Mouse (Mus musculus) hindbrain, embryonic 15.5 days (tissue): ENCODE results near the gene Duoxa1. TPM values are rescaled to one million over a fixed set of nuclear protein-coding genes. Genes with fewer than 3 reads are reported as not detected.
A peak's percentile ranks its signal among the peaks of the same experiment; 100 is the strongest.
"Not testable (repeated sequence)": the region's sequence is repeated elsewhere in the genome, so short reads cannot be mapped to it uniquely, and the experiment has no call there.

Experiments
- ATAC-seq: fragments of 200-750 bp; cut with Nextera tagmentation; 2 replicates; pipeline ENCODE4 v1.8.0; 2017; ENCODE audit warnings: low read depth, moderate number of reproducible peaks, moderate TSS enrichment; ENCODE audit not compliant: low FRiP score
- H3K27ac ChIP-seq: fragments of 300-500 bp; sonication (generic); replicated peaks from 2 replicates; pipeline ENCODE4 v1.5.1; 2015; ENCODE audit warnings: mild to moderate bottlenecking, inconsistent platforms
- H3K27me3 ChIP-seq: fragments of 300-500 bp; sonication (generic); 2 replicates; pipeline ENCODE4 v1.6.1; 2015; ENCODE audit warnings: control low read depth, inconsistent platforms
- H3K36me3 ChIP-seq: fragments of 300-500 bp; sonication (generic); 2 replicates; pipeline ENCODE4 v1.6.1; 2015; ENCODE audit warnings: control low read depth, inconsistent platforms
- H3K4me1 ChIP-seq: fragments of 300-500 bp; sonication (generic); replicated peaks from 2 replicates; pipeline ENCODE4 v1.6.1; 2015; ENCODE audit warnings: control low read depth, inconsistent platforms
- H3K4me2 ChIP-seq: fragments of 300-500 bp; sonication (generic); 2 replicates; pipeline ENCODE4 v1.6.1; 2015; ENCODE audit warnings: moderate library complexity, mild to moderate bottlenecking, inconsistent platforms
- H3K4me3 ChIP-seq: fragments of 300-500 bp; sonication (generic); 2 replicates; pipeline ENCODE4 v1.5.1; 2015; ENCODE audit warnings: mild to moderate bottlenecking, inconsistent platforms
- H3K9ac ChIP-seq: fragments of 300-500 bp; sonication (generic); 2 replicates; pipeline ENCODE4 v1.6.1; 2015; ENCODE audit warnings: inconsistent platforms
- H3K9me3 ChIP-seq: fragments of 300-500 bp; sonication (generic); 2 replicates; pipeline ENCODE4 v1.6.1; 2016; ENCODE audit warnings: control low read depth, inconsistent platforms
- WGBS: fragments of 180-500 bp; shearing (Covaris S2); methylation state at CpG from one replicate; pipeline ENCODE4 v1.1.7; 2015; 5-methylcytosine and 5-hydroxymethylcytosine counted together
- polyA plus RNA-seq: library from polyadenylated mRNA; unstranded; fragments of >200 nt; fragmentation: Nextera tagmentation; extraction: Ambion mirVana; gene quantifications from 2 replicates; pipeline ENCODE4 v1.2.1, GENCODE M21; 2015

Gene Duoxa1
- polyA plus RNA-seq, 1 experiment from 2014 or later, result 0.23 TPM

GRCm38 (mm10) chr2:122351156-122351930, 37.8 kb upstream of the Duoxa1 start:
- 45% methylated on average over 5 of the region's 5 CpGs for WGBS
- Histone ChIP-seq H3K4me1 (peaks cover 71% of the 10 kb centered on the region), H3K27ac (peak overlapping the region; percentile 83), H3K4me3 (no peak overlapping the region), H3K36me3 (no peaks in the 10 kb centered on the region), H3K9me3 (no peaks in the 10 kb centered on the region), H3K27me3 (no peaks in the 10 kb centered on the region), H3K4me2 (no peak overlapping the region), H3K9ac (no peak overlapping the region)
- ATAC-seq, result no peak

- Histone ChIP-seq H3K9ac (peak overlapping the region; percentile 79), H3K27me3 (no peaks in the 10 kb centered on the region), H3K36me3 (no peaks in the 10 kb centered on the region)
These were observed 35.7 kb upstream of the Duoxa1 start for GRCm38 (mm10) chr2:122349136-122349785.

GRCm38 (mm10) chr2:122348531-122349131, 35.1 kb upstream of the Duoxa1 start:
- peak; percentile 79 for ATAC-seq
- WGBS, result 0% methylated on average over 47 of the region's 63 CpGs
- peak overlapping the region; percentile 79 for H3K9ac ChIP-seq
- no peaks in the 10 kb centered on the region for H3K27me3 ChIP-seq
- peak overlapping the region; percentile 74 for H3K4me2 ChIP-seq
- peaks cover 58% of the 10 kb centered on the region for H3K4me1 ChIP-seq
- H3K4me3 ChIP-seq, result peak overlapping the region; percentile 50
- no peaks in the 10 kb centered on the region for H3K36me3 ChIP-seq
- H3K27ac ChIP-seq, result peak overlapping the region; percentile 99
- no peaks in the 10 kb centered on the region for H3K9me3 ChIP-seq

More at GRCm38 (mm10) chr2:122349136-122349785, 35.7 kb upstream of the Duoxa1 start:
- Histone ChIP-seq H3K4me1 (peaks cover 64% of the 10 kb centered on the region), H3K9me3 (no peaks in the 10 kb centered on the region), H3K4me3 (peak overlapping the region; percentile 50), H3K4me2 (peak overlapping the region; percentile 74), H3K27ac (peak overlapping the region; percentile 99)
- ATAC-seq, result peak; percentile 50
- WGBS, result 5% methylated on average over 14 of the region's 14 CpGs

GRCm38 (mm10) chr2:122347257-122347656, 33.7 kb upstream of the Duoxa1 start:
- H3K4me1 ChIP-seq, result peaks cover 44% of the 10 kb centered on the region
- no peaks in the 10 kb centered on the region for H3K27me3 ChIP-seq
- H3K9ac ChIP-seq, result no peak overlapping the region
- no peak for ATAC-seq
- no peak overlapping the region for H3K4me3 ChIP-seq
- no peak overlapping the region for H3K4me2 ChIP-seq
- no peak overlapping the region for H3K27ac ChIP-seq
- H3K9me3 ChIP-seq, result no peaks in the 10 kb centered on the region
- 94% methylated on average over 3 of the region's 3 CpGs for WGBS
- no peaks in the 10 kb centered on the region for H3K36me3 ChIP-seq

GRCm38 (mm10) chr2:122346164-122346563, 32.6 kb upstream of the Duoxa1 start:
- not testable (repeated sequence) for H3K4me3 ChIP-seq, H3K9me3 ChIP-seq, ATAC-seq, H3K9ac ChIP-seq, H3K27me3 ChIP-seq, H3K27ac ChIP-seq, H3K36me3 ChIP-seq, H3K4me2 ChIP-seq
- H3K4me1 ChIP-seq, result peaks cover 33% of the 10 kb centered on the region
- 90% methylated on average over 6 of the region's 6 CpGs for WGBS

- no peak overlapping the region for H3K4me3 ChIP-seq
- H3K27ac ChIP-seq, result no peak overlapping the region
- no peaks in the 10 kb centered on the region for H3K27me3 ChIP-seq
- no peaks in the 10 kb centered on the region for H3K9me3 ChIP-seq
- no peak overlapping the region for H3K9ac ChIP-seq
- WGBS, result 78% methylated on average over 6 of the region's 6 CpGs
- no peaks in the 10 kb centered on the region for H3K36me3 ChIP-seq
- H3K4me1 ChIP-seq, result peaks cover 26% of the 10 kb centered on the region
- ATAC-seq, result no peak
- H3K4me2 ChIP-seq, result no peak overlapping the region
These were observed 31.8 kb upstream of the Duoxa1 start for GRCm38 (mm10) chr2:122345106-122345893.

GRCm38 (mm10) chr2:122337291-122337690, 23.8 kb upstream of the Duoxa1 start:
- H3K27me3 ChIP-seq, result no peaks in the 10 kb centered on the region
- WGBS, result 64% methylated on average over 21 of the region's 21 CpGs

GRCm38 (mm10) chr2:122334170-122334569, 20.6 kb upstream of the Duoxa1 start:
- WGBS, result 58% methylated on average over 3 of the region's 3 CpGs
- H3K4me3 ChIP-seq, result no peak overlapping the region

More at GRCm38 (mm10) chr2:122337291-122337690, 23.8 kb upstream of the Duoxa1 start:
- Histone ChIP-seq H3K36me3 (no peaks in the 10 kb centered on the region), H3K4me1 (no peaks in the 10 kb centered on the region), H3K27ac (no peak overlapping the region), H3K9ac (no peak overlapping the region; the same call in 1 of the 2 replicates), H3K4me2 (peak overlapping the region; percentile 36), H3K9me3 (no peaks in the 10 kb centered on the region), H3K4me3 (peak overlapping the region; percentile 11; the same call in 1 of the 2 replicates)
- ATAC-seq, result no peak

GRCm38 (mm10) chr2:122332222-122332621, 18.7 kb upstream of the Duoxa1 start:
- no peak for ATAC-seq
- no peak overlapping the region for H3K4me2 ChIP-seq
- no peak overlapping the region for H3K9ac ChIP-seq
- H3K36me3 ChIP-seq, result no peaks in the 10 kb centered on the region
- H3K4me3 ChIP-seq, result no peak overlapping the region
- WGBS, result 87% methylated on average over 3 of the region's 3 CpGs
- H3K27ac ChIP-seq, result no peak overlapping the region
- no peaks in the 10 kb centered on the region for H3K4me1 ChIP-seq
- H3K27me3 ChIP-seq, result no peaks in the 10 kb centered on the region
- no peaks in the 10 kb centered on the region for H3K9me3 ChIP-seq

More at GRCm38 (mm10) chr2:122334170-122334569, 20.6 kb upstream of the Duoxa1 start:
- no peak overlapping the region for H3K9ac ChIP-seq
- no peaks in the 10 kb centered on the region for H3K27me3 ChIP-seq
- no peak overlapping the region for H3K27ac ChIP-seq
- no peak for ATAC-seq
- H3K4me2 ChIP-seq, result no peak overlapping the region
- no peaks in the 10 kb centered on the region for H3K9me3 ChIP-seq
- no peaks in the 10 kb centered on the region for H3K4me1 ChIP-seq
- no peaks in the 10 kb centered on the region for H3K36me3 ChIP-seq

- not testable (repeated sequence) for H3K36me3 ChIP-seq, ATAC-seq, H3K4me3 ChIP-seq, H3K4me1 ChIP-seq, H3K4me2 ChIP-seq, H3K9me3 ChIP-seq, H3K9ac ChIP-seq, H3K27ac ChIP-seq, H3K27me3 ChIP-seq
- WGBS, result 86% methylated on average over 6 of the region's 6 CpGs
These were observed 16.8 kb upstream of the Duoxa1 start for GRCm38 (mm10) chr2:122330317-122330716.

GRCm38 (mm10) chr2:122327986-122328385, 14.5 kb upstream of the Duoxa1 start:
- Histone ChIP-seq H3K4me3 (no peak overlapping the region), H3K27ac (no peak overlapping the region), H3K9me3 (no peaks in the 10 kb centered on the region), H3K36me3 (no peaks in the 10 kb centered on the region), H3K4me1 (no peaks in the 10 kb centered on the region), H3K4me2 (no peak overlapping the region), H3K9ac (no peak overlapping the region), H3K27me3 (no peaks in the 10 kb centered on the region)
- ATAC-seq, result no peak
- WGBS, result 75% methylated on average over 3 of the region's 3 CpGs
